Mouse (Mus musculus): ENCODE results near the gene Nudt7. TPM values are rescaled to one million over a fixed set of nuclear protein-coding genes. Genes with fewer than 3 reads are reported as not detected.

Nudt7 gene
- polyA plus RNA-seq (2015; fragmentation: Nextera tagmentation; extraction: Ambion mirVana) = 5.5 and 7.5 TPM in 2 replicates

DNA sequence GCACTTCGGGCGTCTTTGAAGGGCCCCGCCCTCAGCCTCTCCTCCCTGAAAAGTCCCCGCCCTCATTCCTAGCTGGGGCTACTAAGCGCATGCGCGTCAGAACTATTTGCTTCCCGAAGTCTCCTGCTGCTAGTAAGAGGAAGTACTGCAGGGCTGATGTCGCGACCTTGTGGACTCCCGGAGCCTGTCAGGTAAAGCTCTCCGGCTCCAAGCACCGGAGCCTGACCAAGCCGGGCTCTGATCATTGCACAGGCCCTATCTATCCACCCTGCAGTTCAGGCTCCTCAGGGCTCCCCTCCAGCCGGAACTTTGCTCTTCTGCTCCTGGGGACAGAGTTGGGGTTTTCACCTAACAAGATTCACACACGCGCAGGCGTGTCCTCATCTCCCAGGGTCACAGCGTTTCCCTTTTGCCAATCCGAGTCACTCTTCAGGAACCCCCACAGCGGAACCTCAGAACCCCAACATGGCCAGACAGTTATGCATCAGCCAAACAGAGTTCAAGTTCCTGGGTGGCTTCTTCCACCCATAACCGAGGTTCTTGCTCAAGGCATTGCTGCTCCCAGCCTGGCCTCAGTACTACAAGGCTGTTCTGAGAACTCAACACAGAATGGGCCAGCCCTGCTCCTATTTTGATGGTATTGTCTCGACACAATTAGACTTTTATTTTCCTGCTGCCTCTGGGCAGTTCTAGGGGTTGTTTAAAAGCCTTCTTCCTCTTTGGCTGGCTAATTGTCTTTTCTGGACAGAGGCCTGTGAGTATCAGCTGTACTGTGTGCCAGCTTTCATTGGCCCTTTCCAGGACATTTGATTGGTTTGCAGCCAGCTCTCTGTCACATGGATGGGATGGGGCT, at the start of gene Nudt7:
Gene Nudt7, plus strand, starts transcription at position 48 of the 853 bp plus-strand sequence.
- 3% methylated on average over 23 of the region's 23 CpGs for WGBS
- Histone ChIP-seq H3K9me3 (no peaks in the 10 kb centered on the region), H3K27me3 (no peaks in the 10 kb centered on the region), H3K36me3 (no peaks in the 10 kb centered on the region), H3K4me1 (replicated peaks) (peaks cover 10% of the 10 kb centered on the region), H3K9ac (peak within 1 kb of the TSS; percentile 38), H3K4me3 (peak within 1 kb of the TSS; percentile 43), H3K27ac (replicated peaks) (peak within 1 kb of the TSS; percentile 34), H3K4me2 (peak within 1 kb of the TSS; percentile 78)
- peak; percentile 91 for ATAC-seq (ENCODE audit: low FRiP score, low read depth)

DNA sequence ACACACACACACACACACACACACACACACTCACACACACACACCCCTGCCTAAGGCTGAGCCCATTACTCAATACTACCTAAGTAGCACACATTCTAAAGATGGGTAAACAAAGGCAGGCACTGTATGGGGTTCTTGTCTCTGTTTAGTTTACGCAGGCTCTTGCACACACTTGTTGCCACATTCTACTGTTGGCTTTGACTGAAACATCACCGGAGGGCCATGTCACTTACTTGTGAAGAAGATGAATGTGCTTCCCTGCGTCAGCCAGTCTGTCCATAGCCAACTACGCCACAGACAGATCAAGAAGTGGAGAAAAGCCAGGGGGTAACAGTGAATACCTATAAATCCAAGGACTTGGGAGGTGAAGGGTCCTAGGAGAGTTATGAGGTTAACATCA, 45.4 kb upstream of the Nudt7 start:
- Histone ChIP-seq H3K27ac (replicated peaks) (no peak overlapping the region), H3K4me1 (replicated peaks) (no peaks in the 10 kb centered on the region), H3K9me3 (no peaks in the 10 kb centered on the region), H3K36me3 (no peaks in the 10 kb centered on the region), H3K4me2 (no peak overlapping the region), H3K9ac (no peak overlapping the region), H3K27me3 (no peaks in the 10 kb centered on the region), H3K4me3 (no peak overlapping the region)
- ATAC-seq (ENCODE audit: low FRiP score, low read depth) = no peak
- WGBS = 93% methylated on average over 4 of the region's 4 CpGs

DNA sequence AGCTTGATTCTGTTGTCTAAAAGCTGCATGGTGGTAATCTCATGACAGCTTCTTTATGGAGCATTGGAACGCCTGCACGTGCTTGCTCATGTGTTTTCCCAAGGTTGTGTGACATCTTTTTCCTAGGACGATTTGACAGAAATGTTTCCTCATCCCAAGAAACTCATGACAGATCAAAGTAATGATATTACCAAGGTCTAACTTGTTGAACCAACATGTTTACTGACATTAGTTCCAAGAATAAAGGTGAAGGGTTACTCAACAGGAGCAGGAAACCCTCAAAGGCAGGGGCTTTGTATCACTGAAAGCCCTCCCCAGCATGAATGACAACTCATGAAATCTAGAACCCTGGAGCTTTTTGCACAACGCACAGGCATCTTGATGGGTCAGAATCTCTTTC, 42.6 kb upstream of the Nudt7 start:
- 90% methylated on average over 4 of the region's 4 CpGs for WGBS
- H3K4me3 ChIP-seq = no peak overlapping the region
- no peaks in the 10 kb centered on the region for H3K36me3 ChIP-seq
- no peak overlapping the region for H3K9ac ChIP-seq
- H3K9me3 ChIP-seq = no peaks in the 10 kb centered on the region
- no peak for ATAC-seq (ENCODE audit: low FRiP score, low read depth)
- H3K4me2 ChIP-seq = no peak overlapping the region
- no peaks in the 10 kb centered on the region for H3K27me3 ChIP-seq
- no peak overlapping the region for H3K27ac ChIP-seq (replicated peaks)
- H3K4me1 ChIP-seq (replicated peaks) = no peaks in the 10 kb centered on the region

DNA sequence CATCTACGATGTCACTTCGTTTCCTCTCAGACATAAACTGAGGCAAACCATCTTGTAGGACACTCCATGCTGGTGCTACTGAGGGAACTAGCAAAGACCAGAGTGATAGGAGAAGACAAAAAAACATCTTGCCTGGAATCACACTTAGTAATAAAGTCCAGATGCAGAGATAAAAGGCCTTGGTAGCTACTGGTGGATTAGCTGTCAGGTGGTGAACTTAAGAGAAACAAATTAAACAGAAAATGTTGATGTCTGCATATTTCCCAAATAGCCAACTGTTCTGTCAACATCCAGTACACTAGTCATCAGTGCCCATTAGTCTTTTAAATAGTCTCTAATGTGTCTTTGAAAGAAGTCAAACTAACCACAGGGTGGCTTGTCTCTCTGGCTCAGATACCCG, 40.0 kb upstream of the Nudt7 start:
- ATAC-seq (ENCODE audit: low FRiP score, low read depth) = no peak
- Histone ChIP-seq H3K4me2 (no peak overlapping the region), H3K9me3 (no peaks in the 10 kb centered on the region), H3K36me3 (no peaks in the 10 kb centered on the region), H3K9ac (no peak overlapping the region), H3K4me1 (replicated peaks) (no peaks in the 10 kb centered on the region), H3K27ac (replicated peaks) (no peak overlapping the region), H3K4me3 (no peak overlapping the region), H3K27me3 (no peaks in the 10 kb centered on the region)
- 92% methylated on average over 3 of the region's 3 CpGs for WGBS

DNA sequence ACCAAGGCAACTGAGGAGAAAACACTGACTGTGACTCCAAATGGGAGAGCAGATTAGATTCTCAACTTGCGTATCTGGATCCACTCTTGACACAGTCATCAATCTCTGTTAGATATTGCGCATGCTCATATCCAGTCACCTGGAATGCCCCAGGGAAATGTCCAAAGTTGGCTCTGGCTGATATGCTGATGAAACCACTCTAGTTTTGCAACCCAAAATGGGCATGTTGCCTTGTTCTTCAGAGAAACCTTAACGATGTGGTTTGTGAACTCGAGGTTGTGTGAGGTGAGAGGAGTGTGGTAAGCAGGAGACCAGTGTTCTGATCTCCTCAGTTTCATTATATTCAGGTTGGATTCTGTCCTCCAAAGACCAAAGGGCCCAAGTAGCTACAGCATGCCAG, 38.8 kb upstream of the Nudt7 start:
- WGBS = 88% methylated on average over 4 of the region's 4 CpGs

DNA sequence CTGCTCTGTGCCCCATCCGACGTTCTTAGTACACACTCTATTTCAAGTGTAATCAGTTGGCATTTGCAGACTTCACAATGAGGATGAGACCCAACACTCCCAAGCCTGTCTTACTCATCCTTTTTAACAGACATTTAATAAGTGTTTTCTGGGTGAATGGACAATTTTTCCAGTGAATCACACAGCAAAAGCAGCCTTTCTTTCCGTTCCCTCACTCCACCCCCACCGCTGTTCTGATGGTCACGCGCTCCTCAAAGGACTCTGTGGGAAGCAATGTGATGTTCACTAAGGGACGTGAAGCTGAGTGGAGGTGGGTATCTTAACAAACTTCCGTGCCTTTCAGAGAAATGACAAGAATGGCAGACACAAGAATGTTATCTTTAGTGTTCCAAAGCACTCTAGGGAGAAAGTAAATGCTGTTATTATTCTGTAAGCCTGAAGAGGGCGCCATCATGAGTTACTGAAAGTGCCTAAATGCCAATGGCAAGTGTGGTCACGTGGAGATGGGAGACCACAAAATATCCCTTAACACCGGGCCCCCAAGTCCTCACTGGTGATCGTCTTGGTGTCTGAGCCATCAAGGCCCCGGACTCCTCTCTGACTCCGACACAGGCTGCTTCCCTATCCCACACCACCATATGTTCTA, 32.7 kb upstream of the Nudt7 start:
- Histone ChIP-seq H3K36me3 (no peaks in the 10 kb centered on the region), H3K27me3 (no peaks in the 10 kb centered on the region), H3K27ac (replicated peaks) (no peak overlapping the region), H3K9me3 (no peaks in the 10 kb centered on the region), H3K9ac (no peak overlapping the region), H3K4me3 (no peak overlapping the region), H3K4me1 (replicated peaks) (no peaks in the 10 kb centered on the region), H3K4me2 (no peak overlapping the region)
- WGBS = 53% methylated on average over 14 of the region's 14 CpGs
- no peak for ATAC-seq (ENCODE audit: low FRiP score, low read depth)

More for the DNA sequence above, 38.8 kb upstream of the Nudt7 start:
- no peak for ATAC-seq (ENCODE audit: low FRiP score, low read depth)
- no peak overlapping the region for H3K9ac ChIP-seq
- no peaks in the 10 kb centered on the region for H3K9me3 ChIP-seq
- H3K4me2 ChIP-seq = no peak overlapping the region
- no peak overlapping the region for H3K27ac ChIP-seq (replicated peaks)
- H3K36me3 ChIP-seq = no peaks in the 10 kb centered on the region
- no peak overlapping the region for H3K4me3 ChIP-seq
- H3K27me3 ChIP-seq = no peaks in the 10 kb centered on the region
- no peaks in the 10 kb centered on the region for H3K4me1 ChIP-seq (replicated peaks)

DNA sequence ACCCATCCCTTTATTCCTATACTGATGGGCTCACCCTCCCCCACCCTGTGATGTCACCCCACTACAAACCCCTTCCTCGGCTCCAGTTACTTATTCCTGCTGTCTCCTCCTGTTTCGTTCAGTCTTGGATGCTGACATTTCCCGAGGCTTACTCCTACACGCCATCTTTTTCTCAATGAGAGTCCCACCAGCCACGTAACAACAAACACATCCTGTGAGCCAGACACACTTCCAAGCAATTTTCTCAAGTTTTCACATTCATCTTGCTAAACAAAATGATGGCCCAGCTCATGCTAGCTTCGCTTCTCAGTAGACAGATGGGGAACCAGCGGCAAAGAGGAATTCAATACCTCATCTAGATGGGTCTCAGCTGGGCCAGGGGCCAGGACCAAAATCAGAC, 30.0 kb upstream of the Nudt7 start:
- Histone ChIP-seq H3K27ac (replicated peaks) (no peak overlapping the region), H3K27me3 (no peaks in the 10 kb centered on the region), H3K4me2 (no peak overlapping the region), H3K4me3 (no peak overlapping the region), H3K9me3 (no peaks in the 10 kb centered on the region), H3K4me1 (replicated peaks) (no peaks in the 10 kb centered on the region), H3K9ac (no peak overlapping the region), H3K36me3 (no peaks in the 10 kb centered on the region)
- no peak for ATAC-seq (ENCODE audit: low FRiP score, low read depth)
- 86% methylated on average over 7 of the region's 7 CpGs for WGBS

DNA sequence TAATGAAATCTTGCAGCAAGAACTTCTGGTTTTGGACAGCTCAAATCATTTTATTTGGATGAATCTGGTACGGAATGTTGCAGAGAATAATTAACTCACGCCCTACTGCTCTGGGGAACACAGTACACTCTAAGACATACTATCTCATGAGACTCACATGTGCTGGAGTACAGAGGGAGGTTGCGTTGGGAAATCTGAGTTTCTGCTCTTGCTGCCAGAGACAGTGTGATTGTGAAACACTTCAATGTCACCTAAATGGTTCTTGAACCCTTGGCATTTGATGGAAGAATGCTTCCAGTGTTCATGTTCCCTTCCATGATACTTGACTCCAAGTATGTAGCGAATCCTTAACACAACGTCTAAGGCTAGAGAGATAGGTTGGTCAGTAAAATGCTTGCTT, 27.4 kb upstream of the Nudt7 start:
- Histone ChIP-seq H3K4me3 (no peak overlapping the region), H3K27ac (replicated peaks) (no peak overlapping the region), H3K9me3 (no peaks in the 10 kb centered on the region), H3K4me1 (replicated peaks) (peaks cover 19% of the 10 kb centered on the region), H3K4me2 (no peak overlapping the region), H3K27me3 (no peaks in the 10 kb centered on the region), H3K9ac (no peak overlapping the region), H3K36me3 (no peaks in the 10 kb centered on the region)
- ATAC-seq (ENCODE audit: low FRiP score, low read depth) = no peak
- 81% methylated on average over 5 of the region's 5 CpGs for WGBS

DNA sequence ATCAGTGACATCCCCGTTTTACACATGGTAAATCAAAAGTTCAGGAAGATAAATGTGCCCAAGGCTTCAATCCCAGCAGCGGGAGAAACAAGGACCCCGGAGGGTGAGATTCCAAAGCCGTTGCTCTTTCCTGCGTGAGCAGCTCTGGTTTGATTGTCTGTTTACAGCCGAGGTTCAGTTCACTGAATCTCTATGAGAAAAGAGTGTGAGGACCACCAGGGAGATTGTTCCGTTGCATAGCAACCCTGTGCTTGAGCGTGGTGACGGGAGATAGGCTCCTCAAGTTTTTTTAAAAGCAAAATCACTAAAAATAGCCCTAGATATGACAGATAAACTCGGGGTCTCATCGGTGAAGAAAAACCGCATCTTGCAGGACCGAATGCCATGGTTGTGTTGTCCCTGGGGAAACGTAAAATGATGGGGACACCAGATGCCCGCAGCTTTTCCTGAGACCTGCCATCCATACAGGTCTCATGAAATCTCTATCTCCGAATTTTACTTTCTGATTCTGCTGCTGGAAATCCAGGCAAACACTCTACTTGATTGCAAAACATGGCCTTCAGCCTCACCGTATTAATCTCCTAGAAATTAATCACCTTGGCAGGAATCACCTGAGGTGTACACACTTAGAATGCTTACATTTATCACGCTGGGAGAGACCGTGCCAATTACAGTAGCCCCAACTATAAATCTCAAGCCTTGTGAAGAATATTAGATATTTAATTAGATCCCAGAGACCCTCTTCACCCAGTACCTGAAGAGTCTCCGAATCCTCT, 23.8 kb upstream of the Nudt7 start:
- peaks cover 19% of the 10 kb centered on the region for H3K4me1 ChIP-seq (replicated peaks)
- H3K36me3 ChIP-seq = no peaks in the 10 kb centered on the region
- no peak overlapping the region for H3K9ac ChIP-seq
- ATAC-seq (ENCODE audit: low FRiP score, low read depth) = peak; percentile 69; the same call in 1 of the 2 replicates
- no peaks in the 10 kb centered on the region for H3K9me3 ChIP-seq
- H3K27me3 ChIP-seq = no peaks in the 10 kb centered on the region
- H3K4me3 ChIP-seq = no peak overlapping the region
- H3K4me2 ChIP-seq = peak overlapping the region; percentile 43
- H3K27ac ChIP-seq (replicated peaks) = peak overlapping the region; percentile 64
- 40% methylated on average over 20 of the region's 20 CpGs for WGBS

DNA sequence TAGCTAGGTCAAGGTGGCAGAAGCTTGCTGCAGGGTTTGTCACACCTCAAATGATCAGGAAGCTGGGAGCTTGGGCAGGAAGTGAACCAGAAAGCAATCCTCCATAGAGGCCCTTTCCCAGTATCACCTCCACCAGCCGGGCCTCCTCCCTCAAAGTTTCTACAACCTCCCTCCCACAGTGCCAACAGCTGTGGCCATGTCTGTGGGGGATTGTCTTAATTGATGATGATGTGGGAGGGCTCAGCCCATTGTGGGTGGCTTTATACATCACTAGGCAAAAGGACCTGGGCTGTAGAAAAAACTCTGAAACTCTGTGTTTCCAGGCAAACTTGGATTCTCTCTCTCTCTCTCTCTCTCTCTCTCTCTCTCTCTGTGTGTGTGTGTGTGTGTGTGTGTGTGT, 18.3 kb upstream of the Nudt7 start:
- no peak for ATAC-seq (ENCODE audit: low FRiP score, low read depth)
- Histone ChIP-seq H3K9me3 (no peaks in the 10 kb centered on the region), H3K9ac (no peak overlapping the region), H3K27ac (replicated peaks) (no peak overlapping the region), H3K27me3 (no peaks in the 10 kb centered on the region), H3K4me1 (replicated peaks) (peaks cover 16% of the 10 kb centered on the region), H3K4me3 (no peak overlapping the region), H3K4me2 (no peak overlapping the region), H3K36me3 (no peaks in the 10 kb centered on the region)
- 29% methylated on average over 1 of the region's 1 CpGs for WGBS

DNA sequence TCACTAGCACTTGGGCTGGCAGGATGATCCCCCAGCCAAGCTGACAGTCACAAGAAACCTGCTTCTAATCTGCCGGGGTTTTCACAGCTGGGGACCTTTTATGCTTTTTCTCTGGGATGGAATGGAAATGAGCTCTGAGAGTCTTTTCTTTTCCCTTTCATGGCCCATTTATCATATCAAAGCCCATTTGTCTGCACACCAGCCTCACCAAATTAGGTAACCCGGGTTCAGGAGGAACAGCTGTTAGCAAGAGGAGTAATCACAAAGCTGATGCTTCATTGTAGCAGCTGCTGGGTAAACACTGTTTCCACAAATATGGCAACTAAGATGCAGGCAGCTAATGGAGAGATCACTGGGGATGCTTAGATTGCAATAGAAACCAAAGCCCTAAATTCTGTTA, 17.3 kb upstream of the Nudt7 start:
- Histone ChIP-seq H3K4me3 (no peak overlapping the region), H3K27ac (replicated peaks) (peak overlapping the region; percentile 60), H3K4me2 (no peak overlapping the region), H3K9me3 (no peaks in the 10 kb centered on the region), H3K9ac (no peak overlapping the region), H3K36me3 (no peaks in the 10 kb centered on the region), H3K27me3 (no peaks in the 10 kb centered on the region), H3K4me1 (replicated peaks) (peaks cover 14% of the 10 kb centered on the region)
- WGBS = 0% methylated on average over 2 of the region's 2 CpGs
- ATAC-seq (ENCODE audit: low FRiP score, low read depth) = no peak; the same call in 1 of the 2 replicates

DNA sequence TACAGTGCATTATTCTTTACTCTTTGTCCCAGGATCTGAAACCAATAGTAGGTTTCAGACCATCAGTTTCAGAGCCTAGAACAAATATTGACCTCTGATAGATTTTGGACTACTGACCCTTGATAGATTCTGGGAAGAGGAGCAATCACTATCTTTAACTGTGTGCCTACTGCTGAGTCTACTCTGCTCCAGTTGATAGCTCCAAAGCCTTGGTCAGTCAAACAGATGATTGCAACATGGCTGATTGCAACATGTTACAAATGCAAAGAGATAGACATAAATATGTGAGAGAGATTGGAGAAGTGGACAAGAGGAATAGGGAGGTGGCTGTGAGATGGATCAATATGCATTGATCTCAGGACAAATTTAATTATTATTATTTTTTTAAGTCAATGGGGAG, 15.9 kb upstream of the Nudt7 start:
- Histone ChIP-seq H3K27me3 (no peaks in the 10 kb centered on the region), H3K4me2 (no peak overlapping the region), H3K9ac (no peak overlapping the region), H3K27ac (replicated peaks) (no peak overlapping the region), H3K9me3 (no peaks in the 10 kb centered on the region), H3K36me3 (no peaks in the 10 kb centered on the region), H3K4me3 (no peak overlapping the region), H3K4me1 (replicated peaks) (peaks cover 14% of the 10 kb centered on the region)
- no peak for ATAC-seq (ENCODE audit: low FRiP score, low read depth)
